Mouse (Mus musculus): ENCODE data around the gene Nit1. TPM values are rescaled to one million over a fixed set of nuclear protein-coding genes. Genes with fewer than 3 reads are reported as not detected.
"Not testable (repeated sequence)": the region's sequence is repeated elsewhere in the genome, so short reads cannot be mapped to it uniquely, and the experiment has no call there.

The Nit1 gene
- total RNA-seq, 1 experiment from 2014 or later, result 35.1 TPM

GRCm38 (mm10) chr1:171358421-171358820 lies 13.0 kb upstream of the Nit1 start:
- ATAC-seq (replicated peaks; ENCODE audit: insufficient number of reproducible peaks, low FRiP score, low TSS enrichment, poor library complexity, severe bottlenecking), result no peak

GRCm38 (mm10) chr1:171356814-171357213 lies 11.4 kb upstream of the Nit1 start:
- ATAC-seq (replicated peaks; ENCODE audit: insufficient number of reproducible peaks, low FRiP score, low TSS enrichment, poor library complexity, severe bottlenecking), result no peak

GRCm38 (mm10) chr1:171355812-171356340 lies 10.4 kb upstream of the Nit1 start:
- ATAC-seq (replicated peaks; ENCODE audit: insufficient number of reproducible peaks, low FRiP score, low TSS enrichment, poor library complexity, severe bottlenecking), result no peak

- ATAC-seq (replicated peaks; ENCODE audit: insufficient number of reproducible peaks, low FRiP score, low TSS enrichment, poor library complexity, severe bottlenecking), result no peak
These were observed 3.8 kb upstream of the Nit1 start for GRCm38 (mm10) chr1:171349210-171349609.

- ATAC-seq (replicated peaks; ENCODE audit: insufficient number of reproducible peaks, low FRiP score, low TSS enrichment, poor library complexity, severe bottlenecking), result no peak
These were observed 3.2 kb upstream of the Nit1 start for GRCm38 (mm10) chr1:171348665-171349064.

GRCm38 (mm10) chr1:171346095-171346450 lies 627 bp upstream of the Nit1 start:
- peak; percentile 23 for ATAC-seq (replicated peaks; ENCODE audit: insufficient number of reproducible peaks, low FRiP score, low TSS enrichment, poor library complexity, severe bottlenecking)

- 0 out of 2 replicates have a peak, but pooled peaks have one; percentile 34 for ATAC-seq (replicated peaks; ENCODE audit: insufficient number of reproducible peaks, low FRiP score, low TSS enrichment, poor library complexity, severe bottlenecking)
These were observed 731 bp downstream of the Nit1 start for GRCm38 (mm10) chr1:171344715-171345114.

- ATAC-seq (replicated peaks; ENCODE audit: insufficient number of reproducible peaks, low FRiP score, low TSS enrichment, poor library complexity, severe bottlenecking), result no peak
These were observed 1.3 kb downstream of the Nit1 start for GRCm38 (mm10) chr1:171343922-171344677.

- no peak for ATAC-seq (replicated peaks; ENCODE audit: insufficient number of reproducible peaks, low FRiP score, low TSS enrichment, poor library complexity, severe bottlenecking)
These were observed 2.9 kb downstream of the Nit1 start for GRCm38 (mm10) chr1:171342262-171343207.

GRCm38 (mm10) chr1:171330216-171330560 lies 15.3 kb downstream of the Nit1 start:
- ATAC-seq (replicated peaks; ENCODE audit: insufficient number of reproducible peaks, low FRiP score, low TSS enrichment, poor library complexity, severe bottlenecking), result no peak

GRCm38 (mm10) chr1:171329433-171330215 lies 15.8 kb downstream of the Nit1 start:
- ATAC-seq (replicated peaks; ENCODE audit: insufficient number of reproducible peaks, low FRiP score, low TSS enrichment, poor library complexity, severe bottlenecking), result peak; percentile 28; the same call in 1 of the 2 replicates

- peak; percentile 97 for ATAC-seq (replicated peaks; ENCODE audit: insufficient number of reproducible peaks, low FRiP score, low TSS enrichment, poor library complexity, severe bottlenecking)
These were observed 16.5 kb downstream of the Nit1 start, which contains the start of gene Dedd for GRCm38 (mm10) chr1:171328839-171329432. Dedd (plus strand) TSS chr1:171329145.

GRCm38 (mm10) chr1:171328244-171328643 lies 17.2 kb downstream of the Nit1 start:
- ATAC-seq (replicated peaks; ENCODE audit: insufficient number of reproducible peaks, low FRiP score, low TSS enrichment, poor library complexity, severe bottlenecking), result no peak

- not testable (repeated sequence) for ATAC-seq (replicated peaks; ENCODE audit: insufficient number of reproducible peaks, low FRiP score, low TSS enrichment, poor library complexity, severe bottlenecking)
These were observed 18.9 kb downstream of the Nit1 start for GRCm38 (mm10) chr1:171326588-171326987.

GRCm38 (mm10) chr1:171325571-171325970 lies 19.9 kb downstream of the Nit1 start:
- no peak for ATAC-seq (replicated peaks; ENCODE audit: insufficient number of reproducible peaks, low FRiP score, low TSS enrichment, poor library complexity, severe bottlenecking)

- peak; percentile 34; the same call in 1 of the 2 replicates for ATAC-seq (replicated peaks; ENCODE audit: insufficient number of reproducible peaks, low FRiP score, low TSS enrichment, poor library complexity, severe bottlenecking)
These were observed 23.4 kb downstream of the Nit1 start for GRCm38 (mm10) chr1:171322012-171322411.

GRCm38 (mm10) chr1:171321415-171321814 lies 24.0 kb downstream of the Nit1 start:
- ATAC-seq (replicated peaks; ENCODE audit: insufficient number of reproducible peaks, low FRiP score, low TSS enrichment, poor library complexity, severe bottlenecking), result 0 out of 2 replicates have a peak, but pooled peaks have one; percentile 50

- ATAC-seq (replicated peaks; ENCODE audit: insufficient number of reproducible peaks, low FRiP score, low TSS enrichment, poor library complexity, severe bottlenecking), result no peak
These were observed 25.3 kb downstream of the Nit1 start for GRCm38 (mm10) chr1:171320151-171320550.

Data from monocyte, adult 5-6 weeks (primary cell).